Mouse (Mus musculus) erythroblast, embryonic 14.5 days (primary cell): Measurements from ENCODE around the gene Galnt2. TPM values are rescaled to one million over a fixed set of nuclear protein-coding genes. Genes with fewer than 3 reads are reported as not detected.

Experiments used
- H3K27me3 ChIP-seq: 2 replicates; pipeline ENCODE4 v1.6.1; 2012; ENCODE audit warnings: inconsistent platforms; ENCODE audit not compliant: control insufficient read depth
- H3K36me3 ChIP-seq: 2 replicates; pipeline ENCODE4 v1.6.1; 2012; ENCODE audit warnings: mild to moderate bottlenecking, inconsistent platforms; ENCODE audit not compliant: control insufficient read depth
- H3K4me1 ChIP-seq: 2 replicates; pipeline ENCODE4 v1.6.1; 2012; ENCODE audit warnings: inconsistent platforms; ENCODE audit not compliant: control insufficient read depth
- H3K4me3 ChIP-seq: replicated peaks from 2 replicates; pipeline ENCODE3; 2012; ENCODE audit warnings: moderate library complexity, mild to moderate bottlenecking, inconsistent platforms
- H3K9me3 ChIP-seq: 2 replicates; pipeline ENCODE4 v1.6.1; 2012; ENCODE audit warnings: low read length, inconsistent platforms, mixed read lengths; ENCODE audit not compliant: control insufficient read depth
- GATA1 ChIP-seq: IDR thresholded peaks from 2 replicates; pipeline ENCODE4 v1.6.1; 2012; ENCODE audit warnings: low read length, inconsistent platforms, mixed read lengths
- TAL1 ChIP-seq: IDR thresholded peaks from 3 replicates; pipeline ENCODE4 v1.6.1; 2012; ENCODE audit warnings: low read length, inconsistent platforms, mixed read lengths
- polyA plus RNA-seq: library from polyadenylated mRNA; stranded (reverse); fragments of >175 nt; gene quantifications from 2 replicates; pipeline ENCODE4 v1.2.3, GENCODE M21; 2012

Gene Galnt2
- polyA plus RNA-seq, 1 experiment = 6.7 TPM

GRCm38 (mm10) chr8:124339742-124340141 lies 108.6 kb downstream of the Galnt2 start:
- no peaks in the 10 kb centered on the region for H3K27me3 ChIP-seq
- no peaks in the 10 kb centered on the region for H3K9me3 ChIP-seq
- peaks cover 92% of the 10 kb centered on the region for H3K36me3 ChIP-seq
- H3K4me1 ChIP-seq = no peaks in the 10 kb centered on the region
- TF ChIP-seq TAL1 (no peak), GATA1 (no peak)
- H3K4me3 ChIP-seq = no peak overlapping the region

- Histone ChIP-seq H3K4me1 (no peaks in the 10 kb centered on the region), H3K9me3 (no peaks in the 10 kb centered on the region), H3K36me3 (peaks cover 90% of the 10 kb centered on the region), H3K27me3 (no peaks in the 10 kb centered on the region), H3K4me3 (no peak overlapping the region)
- TF ChIP-seq TAL1 = no peak
- TF ChIP-seq GATA1 = no peak
Measured at GRCm38 (mm10) chr8:124340360-124341068, 109.3 kb downstream of the Galnt2 start.

- H3K27me3 ChIP-seq = no peaks in the 10 kb centered on the region
- peaks cover 67% of the 10 kb centered on the region for H3K36me3 ChIP-seq
- no peaks in the 10 kb centered on the region for H3K9me3 ChIP-seq
- no peak overlapping the region for H3K4me3 ChIP-seq
- H3K4me1 ChIP-seq = no peaks in the 10 kb centered on the region
- TF ChIP-seq TAL1 = no peak
- no peak for TF ChIP-seq GATA1
Measured at GRCm38 (mm10) chr8:124343151-124343550, 112.0 kb downstream of the Galnt2 start.

GRCm38 (mm10) chr8:124343991-124344390 lies 112.8 kb downstream of the Galnt2 start:
- Histone ChIP-seq H3K4me1 (no peaks in the 10 kb centered on the region), H3K4me3 (no peak overlapping the region), H3K36me3 (peaks cover 59% of the 10 kb centered on the region), H3K9me3 (no peaks in the 10 kb centered on the region), H3K27me3 (no peaks in the 10 kb centered on the region)
- no peak for TF ChIP-seq GATA1
- no peak for TF ChIP-seq TAL1

GRCm38 (mm10) chr8:124345098-124345497 lies 113.9 kb downstream of the Galnt2 start:
- no peak for TF ChIP-seq TAL1
- TF ChIP-seq GATA1 = no peak
- H3K27me3 ChIP-seq = no peaks in the 10 kb centered on the region
- no peaks in the 10 kb centered on the region for H3K4me1 ChIP-seq
- H3K4me3 ChIP-seq = no peak overlapping the region
- no peaks in the 10 kb centered on the region for H3K9me3 ChIP-seq
- H3K36me3 ChIP-seq = peaks cover 50% of the 10 kb centered on the region

- no peaks in the 10 kb centered on the region for H3K27me3 ChIP-seq
- no peaks in the 10 kb centered on the region for H3K9me3 ChIP-seq
- no peak overlapping the region for H3K4me3 ChIP-seq
- H3K36me3 ChIP-seq = peaks cover 32% of the 10 kb centered on the region
- no peaks in the 10 kb centered on the region for H3K4me1 ChIP-seq
- TF ChIP-seq TAL1 (no peak), GATA1 (no peak)
Measured at GRCm38 (mm10) chr8:124346852-124347523, 115.8 kb downstream of the Galnt2 start.

- no peak for TF ChIP-seq TAL1
- no peak for TF ChIP-seq GATA1
- peaks cover 22% of the 10 kb centered on the region for H3K36me3 ChIP-seq
- no peaks in the 10 kb centered on the region for H3K9me3 ChIP-seq
- H3K27me3 ChIP-seq = no peaks in the 10 kb centered on the region
- no peak overlapping the region for H3K4me3 ChIP-seq
- H3K4me1 ChIP-seq = no peaks in the 10 kb centered on the region
Measured at GRCm38 (mm10) chr8:124348087-124348486, 116.9 kb downstream of the Galnt2 start.

GRCm38 (mm10) chr8:124349663-124350062 lies 118.5 kb downstream of the Galnt2 start:
- H3K4me3 ChIP-seq = no peak overlapping the region
- no peaks in the 10 kb centered on the region for H3K4me1 ChIP-seq
- peaks cover 9% of the 10 kb centered on the region for H3K36me3 ChIP-seq
- TF ChIP-seq GATA1 (no peak), TAL1 (no peak)
- no peaks in the 10 kb centered on the region for H3K27me3 ChIP-seq
- H3K9me3 ChIP-seq = no peaks in the 10 kb centered on the region

- TF ChIP-seq GATA1 = no peak
- no peak for TF ChIP-seq TAL1
- H3K9me3 ChIP-seq = no peaks in the 10 kb centered on the region
- no peaks in the 10 kb centered on the region for H3K27me3 ChIP-seq
- H3K4me1 ChIP-seq = no peaks in the 10 kb centered on the region
- no peak overlapping the region for H3K4me3 ChIP-seq
- no peaks in the 10 kb centered on the region for H3K36me3 ChIP-seq
Measured at GRCm38 (mm10) chr8:124351636-124352035, 120.4 kb downstream of the Galnt2 start.

GRCm38 (mm10) chr8:124360911-124361310 lies 129.7 kb downstream of the Galnt2 start:
- Histone ChIP-seq H3K9me3 (no peaks in the 10 kb centered on the region), H3K27me3 (no peaks in the 10 kb centered on the region), H3K36me3 (no peaks in the 10 kb centered on the region), H3K4me1 (no peaks in the 10 kb centered on the region), H3K4me3 (no peak overlapping the region)
- no peak for TF ChIP-seq GATA1
- no peak for TF ChIP-seq TAL1
